ENCODE assay signal across 12 mouse cellular contexts in genomic region chr4:134300316-134300715, GRCm38 (mm10). TPM values are rescaled to one million over a fixed set of nuclear protein-coding genes. Genes with fewer than 3 reads are reported as not detected.
DNase-seq lines count a peak whose midpoint lies in the region; ATAC-seq and TF ChIP-seq lines count a peak whose summit lies in the region.
"Had no signal": no experiment of that assay in that cellular context is flagged by ENCODE, and none has a peak within 500 bp of the region (broad histone marks: within the 10 kb centered on the region; RNA-seq: fewer than 3 reads in every experiment).

No protein-coding gene starts in this region.

- peaks cover 3% of the 10 kb centered on the region; the same call in 1 of the 2 replicates for H3K9me3 ChIP-seq in E14TG2a.4 (ENCODE audit: low read length)
- 0 out of 2 replicates have a peak, but pooled peaks cover 3% of the 10 kb centered on the region for H3K9me3 ChIP-seq in hindbrain, embryonic 13.5 days
- H3K9me3 ChIP-seq: embryonic facial prominence, embryonic 12.5 days had no signal

- DNase-seq in adrenal gland, adult 2 months: peak; percentile 40
- no peak for DNase-seq in adrenal gland, postnatal 25 days
- peak; percentile 40 to 54 for DNase-seq in left cerebral cortex, adult 8-10 months (ENCODE audit: low spot score in 2 of 2)

- H3K27ac ChIP-seq in hindbrain, embryonic 13.5 days: no peak overlapping the region
- H3K27ac ChIP-seq: embryonic facial prominence, embryonic 12.5 days had no signal

- H3K36me3 ChIP-seq in E14TG2a.4 (ENCODE audit: insufficient read depth, low read length): no peaks in the 10 kb centered on the region
- H3K36me3 ChIP-seq in hindbrain, embryonic 13.5 days: no peaks in the 10 kb centered on the region
- H3K36me3 ChIP-seq: embryonic facial prominence, embryonic 12.5 days had no signal

- no peak overlapping the region for H3K4me2 ChIP-seq in hindbrain, embryonic 13.5 days
- H3K4me2 ChIP-seq: embryonic facial prominence, embryonic 12.5 days had no signal

- peaks cover 25% of the 10 kb centered on the region for H3K4me1 ChIP-seq in E14TG2a.4 (replicated peaks; ENCODE audit: low read depth, low read length)
- H3K4me1 ChIP-seq in hindbrain, embryonic 13.5 days (replicated peaks): no peaks in the 10 kb centered on the region
- H3K4me1 ChIP-seq: embryonic facial prominence, embryonic 12.5 days had no signal

- H3K27me3 ChIP-seq in E14TG2a.4 (ENCODE audit: insufficient read depth, low read length): no peaks in the 10 kb centered on the region
- H3K27me3 ChIP-seq in hindbrain, embryonic 13.5 days: no peaks in the 10 kb centered on the region
- H3K27me3 ChIP-seq: embryonic facial prominence, embryonic 12.5 days had no signal

- peak overlapping the region; percentile 48 for H3K4me3 ChIP-seq in E14TG2a.4 (replicated peaks; ENCODE audit: low read length)
- no peak overlapping the region for H3K4me3 ChIP-seq in hindbrain, embryonic 13.5 days
- H3K4me3 ChIP-seq: embryonic facial prominence, embryonic 12.5 days; myocyte had no signal

- H3K9ac ChIP-seq in hindbrain, embryonic 13.5 days: no peak overlapping the region
- H3K9ac ChIP-seq: embryonic facial prominence, embryonic 12.5 days had no signal

- TF ChIP-seq CTCF in E14TG2a.4 (conservative IDR thresholded peaks at IDR 0.05; ENCODE audit: low read length): no peak

- peak; percentile 46 for ATAC-seq in granulocyte monocyte progenitor cell, adult 5-6 weeks (replicated peaks; ENCODE audit: poor library complexity, severe bottlenecking)
- ATAC-seq in hindbrain, embryonic 13.5 days (ENCODE audit: low FRiP score): no peak
- no peak for ATAC-seq in inflammation-experienced regulatory T-cells, adult 6 months
- no peak for ATAC-seq in CD4-positive, CD25-positive, alpha-beta regulatory T cell, adult 4 months

- WGBS in hindbrain, embryonic 13.5 days: 83% methylated on average over 9 of the region's 9 CpGs

RNA-seq across cellular contexts. Expression of gene Pdik1l, which starts 12.6 kb away (rescaled TPM):
- total RNA-seq in adrenal gland, adult 2 months (2021): 10 to 100 TPM; 14.7 to 22.3 TPM
- polyA plus RNA-seq in adrenal gland, adult 2 months (2012; rRNA removed): 1.3 TPM in 2 replicates
- total RNA-seq in adrenal gland, postnatal 25 days (2021): 19.7 and 20.2 TPM in 2 replicates
- total RNA-seq in granulocyte monocyte progenitor cell, adult 5-6 weeks (2014; fragmentation: Nextera tagmentation): 17.6 and 18.5 TPM in 2 replicates
- 35.4 and 41.7 TPM in 2 replicates for total RNA-seq in granulocyte monocyte progenitor cell, adult 5-6 weeks (2017)
- 10 to 100 TPM; 15.8 to 22.4 (median 19.3) TPM for total RNA-seq in left cerebral cortex, adult 8-10 months (2022)
- 35.0 and 37.3 TPM in 2 replicates for polyA plus RNA-seq in hindbrain, embryonic 13.5 days (2015; fragmentation: Nextera tagmentation; extraction: Ambion mirVana)
- polyA plus RNA-seq in inflammation-experienced regulatory T-cells, adult 6 months (2017; shearing (Covaris generic)): 10 to 100 TPM; 18.5 to 26.7 (median 23.7) TPM
- polyA plus RNA-seq in CD4-positive, CD25-positive, alpha-beta regulatory T cell, adult 4 months (2017; shearing (Covaris generic)): 10 to 100 TPM; 20.7 to 24.2 TPM

RNA-seq across cellular contexts. Expression of gene Trim63, which starts 14.6 kb away (rescaled TPM):
- not detected for total RNA-seq in adrenal gland, adult 2 months (2021)
- 0.06 and 0.11 TPM in 2 replicates for polyA plus RNA-seq in adrenal gland, adult 2 months (2012; rRNA removed)
- total RNA-seq in adrenal gland, postnatal 25 days (2021): not detected in 2 replicates
- total RNA-seq in granulocyte monocyte progenitor cell, adult 5-6 weeks (2014; fragmentation: Nextera tagmentation): not detected in 2 replicates
- total RNA-seq in granulocyte monocyte progenitor cell, adult 5-6 weeks (2017): not detected in 2 replicates
- under 1 TPM; 0.28 to 0.70 (median 0.53) TPM for total RNA-seq in left cerebral cortex, adult 8-10 months (2022)
- polyA plus RNA-seq in hindbrain, embryonic 13.5 days (2015; fragmentation: Nextera tagmentation; extraction: Ambion mirVana): 0.38 and 0.51 TPM in 2 replicates
- polyA plus RNA-seq in inflammation-experienced regulatory T-cells, adult 6 months (2017; shearing (Covaris generic)): not detected
- not detected for polyA plus RNA-seq in CD4-positive, CD25-positive, alpha-beta regulatory T cell, adult 4 months (2017; shearing (Covaris generic))
- total RNA-seq: adrenal gland, postnatal 36 days had no signal

RNA-seq across cellular contexts. Expression of gene Slc30a2, which starts 42.7 kb away (rescaled TPM):
- 10 to 100 TPM; 21.2 to 60.8 TPM for total RNA-seq in adrenal gland, adult 2 months (2021)
- 33.0 and 56.4 TPM in 2 replicates for polyA plus RNA-seq in adrenal gland, adult 2 months (2012; rRNA removed)
- 21.1 and 21.5 TPM in 2 replicates for total RNA-seq in adrenal gland, postnatal 25 days (2021)
- total RNA-seq in granulocyte monocyte progenitor cell, adult 5-6 weeks (2014; fragmentation: Nextera tagmentation): not detected in 2 replicates
- total RNA-seq in granulocyte monocyte progenitor cell, adult 5-6 weeks (2017): not detected in 2 replicates
- under 1 TPM in 2 of 4 experiments, not detected in 2; 0.16 to 0.23 TPM for total RNA-seq in left cerebral cortex, adult 8-10 months (2022)
- not detected in 2 replicates for polyA plus RNA-seq in hindbrain, embryonic 13.5 days (2015; fragmentation: Nextera tagmentation; extraction: Ambion mirVana)
- under 1 TPM; 0.21 to 0.34 (median 0.29) TPM for polyA plus RNA-seq in inflammation-experienced regulatory T-cells, adult 6 months (2017; shearing (Covaris generic))
- under 1 TPM; 0.19 TPM for polyA plus RNA-seq in CD4-positive, CD25-positive, alpha-beta regulatory T cell, adult 4 months (2017; shearing (Covaris generic))

RNA-seq across cellular contexts. Expression of gene Grrp1, which starts 46.4 kb away (rescaled TPM):
- total RNA-seq in adrenal gland, adult 2 months (2021): 1 to 10 TPM; 6.2 to 9.3 TPM
- polyA plus RNA-seq in adrenal gland, adult 2 months (2012; rRNA removed): 28.5 and 31.8 TPM in 2 replicates
- total RNA-seq in adrenal gland, postnatal 25 days (2021): 6.2 and 8.3 TPM in 2 replicates
- total RNA-seq in granulocyte monocyte progenitor cell, adult 5-6 weeks (2014; fragmentation: Nextera tagmentation): not detected in 2 replicates
- total RNA-seq in granulocyte monocyte progenitor cell, adult 5-6 weeks (2017): not detected in 2 replicates
- 1 to 10 TPM; 2.6 to 4.3 (median 3.5) TPM for total RNA-seq in left cerebral cortex, adult 8-10 months (2022)
- polyA plus RNA-seq in hindbrain, embryonic 13.5 days (2015; fragmentation: Nextera tagmentation; extraction: Ambion mirVana): 9.3 and 14.2 TPM in 2 replicates
- polyA plus RNA-seq in inflammation-experienced regulatory T-cells, adult 6 months (2017; shearing (Covaris generic)): not detected
- polyA plus RNA-seq in CD4-positive, CD25-positive, alpha-beta regulatory T cell, adult 4 months (2017; shearing (Covaris generic)): not detected

RNA-seq across cellular contexts. Expression of gene Gm30191, which starts 53.6 kb away (rescaled TPM):
- total RNA-seq in adrenal gland, adult 2 months (2021): not detected
- polyA plus RNA-seq in adrenal gland, adult 2 months (2012; rRNA removed): not detected in 2 replicates
- total RNA-seq in adrenal gland, postnatal 25 days (2021): not detected in 2 replicates
- not detected in 2 replicates for total RNA-seq in granulocyte monocyte progenitor cell, adult 5-6 weeks (2014; fragmentation: Nextera tagmentation)
- total RNA-seq in granulocyte monocyte progenitor cell, adult 5-6 weeks (2017): not detected in 2 replicates
- not detected for total RNA-seq in left cerebral cortex, adult 8-10 months (2022)
- 0.54 and 0.74 TPM in 2 replicates for polyA plus RNA-seq in hindbrain, embryonic 13.5 days (2015; fragmentation: Nextera tagmentation; extraction: Ambion mirVana)
- polyA plus RNA-seq in inflammation-experienced regulatory T-cells, adult 6 months (2017; shearing (Covaris generic)): not detected
- polyA plus RNA-seq in CD4-positive, CD25-positive, alpha-beta regulatory T cell, adult 4 months (2017; shearing (Covaris generic)): not detected
- total RNA-seq: adrenal gland, postnatal 36 days had no signal
- polyA plus RNA-seq: embryonic facial prominence, embryonic 12.5 days; limb, embryonic 14.5 days; myocyte had no signal

Comparison
In these comparisons a context has a peak if more than half of its experiments do, and no peak if none do; other contexts are left out.
1. RNA of gene Slc30a2, which starts 42.7 kb away (total RNA-seq): 21.2 to 60.8 TPM in adrenal gland, adult 2 months and 21.1 to 21.5 TPM in adrenal gland, postnatal 25 days; 0.16 to 0.23 TPM in left cerebral cortex, adult 8-10 months and not detected in granulocyte monocyte progenitor cell, adult 5-6 weeks; every median in the first group is over 10 times any median in the second.